Mouse (Mus musculus) kidney, postnatal 10 days (tissue): Measurements from ENCODE around the gene Slc22a13.

Source experiments
- DNase-seq: peaks from one replicate; pipeline ENCODE4 v3.0.0; 2021; ENCODE audit warnings: mixed read lengths

Slc22a13 gene

GRCm38 (mm10) chr9:119199151-119199861 lies 9.6 kb downstream of the Slc22a13 start:
- no peak for DNase-seq

GRCm38 (mm10) chr9:119192202-119192990 lies 16.5 kb downstream of the Slc22a13 start:
- DNase-seq = peak; percentile 80

GRCm38 (mm10) chr9:119181241-119181728 lies 27.6 kb downstream of the Slc22a13 start:
- peak; percentile 64 for DNase-seq

GRCm38 (mm10) chr9:119179292-119179691 lies 29.6 kb downstream of the Slc22a13 start:
- no peak for DNase-seq

GRCm38 (mm10) chr9:119167608-119168007 lies 41.3 kb downstream of the Slc22a13 start:
- DNase-seq = no peak

GRCm38 (mm10) chr9:119165548-119165947 lies 43.4 kb downstream of the Slc22a13 start:
- DNase-seq = peak; percentile 71

GRCm38 (mm10) chr9:119164743-119165142 lies 44.2 kb downstream of the Slc22a13 start:
- DNase-seq = peak; percentile 35

- DNase-seq = peak; percentile 73
Observed at GRCm38 (mm10) chr9:119160689-119161088, 48.2 kb downstream of the Slc22a13 start.

GRCm38 (mm10) chr9:119158861-119159260 lies 50.0 kb downstream of the Slc22a13 start, which contains the start of gene Gm47289:
Gene Gm47289, plus strand, starts transcription at chr9:119159161.
- no peak for DNase-seq

- peak; percentile 94 for DNase-seq
Observed at GRCm38 (mm10) chr9:119156278-119157201, 52.4 kb downstream of the Slc22a13 start, which contains the start of gene Acaa1b. Gene Acaa1b, minus strand, starts transcription at chr9:119157093.

GRCm38 (mm10) chr9:119155826-119156225 lies 53.1 kb downstream of the Slc22a13 start:
- peak; percentile 61 for DNase-seq

GRCm38 (mm10) chr9:119155416-119155815 lies 53.5 kb downstream of the Slc22a13 start:
- DNase-seq = peak; percentile 57

- no peak for DNase-seq
Observed at GRCm38 (mm10) chr9:119151751-119152150, 57.1 kb downstream of the Slc22a13 start.

- peak; percentile 84 for DNase-seq
Observed at GRCm38 (mm10) chr9:119149601-119150000, 59.3 kb downstream of the Slc22a13 start.

GRCm38 (mm10) chr9:119146098-119146770 lies 62.7 kb downstream of the Slc22a13 start:
- no peak for DNase-seq

GRCm38 (mm10) chr9:119145638-119146037 lies 63.3 kb downstream of the Slc22a13 start:
- DNase-seq = no peak

- DNase-seq = no peak
Observed at GRCm38 (mm10) chr9:119145137-119145536, 63.8 kb downstream of the Slc22a13 start.

GRCm38 (mm10) chr9:119144696-119145095 lies 64.2 kb downstream of the Slc22a13 start:
- DNase-seq = no peak

- no peak for DNase-seq
Observed at GRCm38 (mm10) chr9:119143372-119143771, 65.5 kb downstream of the Slc22a13 start.
